Mouse (Mus musculus) embryonic facial prominence, embryonic 15.5 days (tissue): ENCODE results near the gene Aprt. TPM values are rescaled to one million over a fixed set of nuclear protein-coding genes. Genes with fewer than 3 reads are reported as not detected.

Experiments used
- ATAC-seq: fragments of 200-750 bp; cut with Nextera tagmentation; 2 replicates; pipeline ENCODE4 v1.8.0; 2017; ENCODE audit warnings: low read depth, moderate TSS enrichment; ENCODE audit not compliant: insufficient number of reproducible peaks, low FRiP score, low TSS enrichment
- H3K27ac ChIP-seq: fragments of 300-500 bp; sonication (generic); replicated peaks from 2 replicates; pipeline ENCODE4 v1.5.1; 2015; ENCODE audit warnings: mild to moderate bottlenecking, inconsistent platforms
- H3K27me3 ChIP-seq: fragments of 300-500 bp; sonication (generic); 2 replicates; pipeline ENCODE4 v1.6.1; 2015; ENCODE audit warnings: inconsistent platforms
- H3K36me3 ChIP-seq: fragments of 300-500 bp; sonication (generic); 2 replicates; pipeline ENCODE4 v1.6.1; 2015; ENCODE audit warnings: mild to moderate bottlenecking, inconsistent platforms
- H3K4me1 ChIP-seq: fragments of 300-500 bp; sonication (generic); 2 replicates; pipeline ENCODE4 v1.6.1; 2015; ENCODE audit warnings: inconsistent platforms
- H3K4me2 ChIP-seq: fragments of 300-500 bp; sonication (generic); replicated peaks from 2 replicates; pipeline ENCODE4 v1.6.1; 2015; ENCODE audit warnings: mild to moderate bottlenecking, inconsistent platforms
- H3K4me3 ChIP-seq: fragments of 300-500 bp; sonication (generic); replicated peaks from 2 replicates; pipeline ENCODE4 v1.5.1; 2015; ENCODE audit warnings: mild to moderate bottlenecking, inconsistent platforms
- H3K9ac ChIP-seq: fragments of 300-500 bp; sonication (generic); 2 replicates; pipeline ENCODE4 v1.6.1; 2015; ENCODE audit warnings: inconsistent platforms
- H3K9me3 ChIP-seq: fragments of 300-500 bp; sonication (generic); replicated peaks from 2 replicates; pipeline ENCODE4 v1.6.1; 2016; ENCODE audit warnings: inconsistent platforms
- WGBS: fragments of 180-500 bp; shearing (Covaris S2); methylation state at CpG from one replicate; pipeline ENCODE4 v1.1.7; 2015; 5-methylcytosine and 5-hydroxymethylcytosine counted together
- polyA plus RNA-seq: library from polyadenylated mRNA; unstranded; fragments of >200 nt; fragmentation: Nextera tagmentation; extraction: Ambion mirVana; gene quantifications from 2 replicates; pipeline ENCODE4 v1.2.1, GENCODE M21; 2015

Aprt gene
- 298 and 312 TPM in 2 replicates for polyA plus RNA-seq

DNA sequence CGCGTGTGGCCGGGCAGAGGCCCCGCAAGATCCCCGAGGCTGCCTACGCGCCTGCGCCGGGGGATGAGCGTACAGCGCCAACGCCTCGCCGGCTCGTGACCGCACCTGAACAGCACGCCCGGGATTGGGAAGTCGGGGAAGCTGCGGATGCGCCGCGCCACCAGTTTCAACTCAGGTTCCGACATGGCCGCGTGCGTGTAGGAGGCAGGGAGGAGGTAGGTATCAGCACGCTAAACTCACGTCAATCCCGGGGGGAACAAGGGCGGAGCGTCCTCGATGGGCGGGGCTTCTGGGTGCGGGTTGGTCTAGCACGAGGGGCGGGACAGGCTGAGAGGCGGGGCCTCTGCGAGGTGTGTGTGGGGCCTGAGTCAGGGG is at the start of gene Aprt:
Gene Aprt (minus strand): TSS at position 262 of the 375 bp plus-strand sequence.
- peak within 1 kb of the TSS; percentile 77 for H3K4me2 ChIP-seq
- peak within 1 kb of the TSS; percentile 71 for H3K4me3 ChIP-seq
- WGBS: under 1% methylated on average over 39 of the region's 39 CpGs
- peaks cover 27% of the 10 kb centered on the region for H3K36me3 ChIP-seq
- no peaks in the 10 kb centered on the region for H3K27me3 ChIP-seq
- H3K27ac ChIP-seq: peak within 1 kb of the TSS; percentile 75
- peaks cover 51% of the 10 kb centered on the region for H3K4me1 ChIP-seq
- peak; percentile 90 for ATAC-seq
- peak within 1 kb of the TSS; percentile 69 for H3K9ac ChIP-seq
- H3K9me3 ChIP-seq: no peaks in the 10 kb centered on the region

DNA sequence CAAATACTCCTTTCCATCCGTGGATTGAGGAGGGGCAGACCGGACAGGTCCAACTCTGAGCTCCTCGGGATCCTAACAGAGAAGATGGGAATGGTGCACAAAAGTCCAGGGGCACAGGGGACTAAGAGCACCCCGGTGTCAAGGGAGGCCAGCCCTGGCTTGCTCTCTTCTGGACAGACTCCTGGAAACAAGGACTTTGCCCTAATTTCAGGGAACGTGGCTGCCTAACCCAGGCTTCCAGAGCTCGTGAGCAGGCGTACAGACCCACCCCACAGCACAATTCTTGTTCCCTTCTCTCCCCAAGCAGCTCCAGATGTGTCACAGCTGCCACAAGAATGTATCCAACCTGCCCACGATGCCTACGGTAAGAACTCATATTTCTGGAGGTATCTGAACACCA is 49.1 kb upstream of the Aprt start:
- Histone ChIP-seq H3K9ac (no peak overlapping the region), H3K9me3 (no peaks in the 10 kb centered on the region), H3K4me1 (no peaks in the 10 kb centered on the region), H3K27me3 (0 out of 2 replicates have a peak, but pooled peaks cover 2% of the 10 kb centered on the region), H3K27ac (no peak overlapping the region), H3K4me3 (no peak overlapping the region), H3K36me3 (no peaks in the 10 kb centered on the region), H3K4me2 (no peak overlapping the region)
- WGBS: 52% methylated on average over 9 of the region's 9 CpGs
- ATAC-seq: no peak

DNA sequence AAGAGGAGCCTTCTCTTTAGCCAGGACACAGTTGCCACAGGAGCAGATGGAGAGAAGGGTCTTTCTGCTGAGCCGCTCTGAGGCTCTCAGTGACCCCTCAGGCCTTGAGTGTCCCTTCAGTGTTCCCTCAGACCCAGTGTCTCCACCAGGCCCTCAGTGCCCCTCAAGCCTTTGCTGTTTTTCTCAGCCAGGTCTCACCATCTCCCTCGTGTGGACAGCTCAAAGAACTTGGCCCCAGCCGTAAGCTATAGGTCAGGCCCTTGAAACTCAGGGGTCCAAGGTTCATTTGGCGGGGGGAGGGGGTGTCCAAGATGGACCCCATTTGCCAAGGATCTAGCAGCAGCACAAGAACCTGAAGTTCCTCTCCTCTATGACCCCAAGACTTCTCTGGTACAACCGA is 47.9 kb upstream of the Aprt start:
- peaks cover 3% of the 10 kb centered on the region; the same call in 1 of the 2 replicates for H3K4me1 ChIP-seq
- H3K27ac ChIP-seq: no peak overlapping the region
- H3K9me3 ChIP-seq: no peaks in the 10 kb centered on the region
- H3K36me3 ChIP-seq: no peaks in the 10 kb centered on the region
- ATAC-seq: no peak
- H3K4me2 ChIP-seq: no peak overlapping the region
- no peak overlapping the region for H3K4me3 ChIP-seq
- WGBS: 75% methylated on average over 5 of the region's 5 CpGs
- no peaks in the 10 kb centered on the region for H3K27me3 ChIP-seq
- no peak overlapping the region for H3K9ac ChIP-seq

DNA sequence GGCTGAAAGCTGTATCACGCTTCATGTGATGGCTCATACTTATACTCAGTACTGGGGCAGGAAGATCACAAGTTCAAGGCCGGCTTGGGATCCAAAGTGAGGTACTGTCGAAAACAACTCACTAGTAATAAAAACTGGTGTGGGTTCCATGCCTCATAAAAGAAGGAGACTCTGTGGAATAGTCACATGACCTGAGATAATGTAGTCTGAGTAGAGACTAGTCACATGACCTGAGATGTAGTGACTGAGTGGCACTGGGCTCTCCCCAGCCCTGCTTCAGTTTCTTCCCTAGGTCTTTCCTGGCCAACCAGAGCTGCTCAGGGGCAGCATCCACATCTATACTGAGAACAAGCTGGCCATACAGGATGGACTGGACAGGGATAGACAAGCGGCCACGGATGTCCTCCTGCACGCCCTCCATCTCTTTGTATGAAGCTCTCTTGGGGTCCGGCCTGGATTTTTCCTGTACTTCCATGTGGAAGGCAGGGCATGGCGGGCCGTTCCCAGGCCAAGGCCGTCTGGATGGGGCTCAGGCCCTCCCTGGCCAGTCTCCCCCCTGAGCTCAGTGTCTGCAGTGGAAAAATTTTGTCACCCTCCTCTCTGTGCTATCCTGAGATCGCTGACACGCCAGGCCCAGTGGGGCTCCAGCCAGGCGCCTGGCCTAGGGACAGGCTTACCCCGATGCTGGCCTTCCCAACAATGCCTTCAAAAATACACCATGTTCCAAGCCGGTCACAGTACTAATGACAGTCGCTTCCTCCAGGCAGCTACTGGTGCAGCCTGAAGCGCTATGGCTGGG is 47.3 kb upstream of the Aprt start:
- peaks cover 6% of the 10 kb centered on the region; the same call in 1 of the 2 replicates for H3K4me1 ChIP-seq
- H3K27me3 ChIP-seq: no peaks in the 10 kb centered on the region
- H3K36me3 ChIP-seq: no peaks in the 10 kb centered on the region
- no peak for ATAC-seq
- no peak overlapping the region for H3K4me3 ChIP-seq
- H3K27ac ChIP-seq: no peak overlapping the region
- no peak overlapping the region for H3K4me2 ChIP-seq
- WGBS: 90% methylated on average over 17 of the region's 17 CpGs
- H3K9me3 ChIP-seq: no peaks in the 10 kb centered on the region
- no peak overlapping the region for H3K9ac ChIP-seq

DNA sequence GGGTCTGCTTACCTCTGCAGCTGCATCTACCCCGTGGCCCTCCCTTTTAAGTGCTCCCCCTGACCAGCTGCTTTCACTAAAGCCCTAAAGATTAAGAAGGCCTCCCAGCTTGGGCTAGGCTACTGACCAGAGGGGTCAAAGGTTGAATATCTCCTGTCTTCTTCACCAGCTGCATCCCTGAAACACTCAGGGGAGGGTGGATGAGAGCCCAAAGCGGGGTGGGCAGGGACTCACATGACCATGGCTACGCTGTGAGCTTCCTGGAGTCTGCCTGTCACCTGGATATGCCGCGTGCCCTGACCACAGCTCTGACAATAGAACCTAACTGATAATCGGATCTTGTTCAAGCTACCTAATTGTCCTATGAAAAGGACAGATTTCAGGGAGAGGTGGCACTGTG is 46.0 kb upstream of the Aprt start, which contains the start of gene Pabpn1l:
Gene Pabpn1l (minus strand): TSS at position 13 of the 400 bp plus-strand sequence.
- Histone ChIP-seq H3K9ac (no peak within 1 kb of the TSS), H3K9me3 (no peaks in the 10 kb centered on the region), H3K27me3 (no peaks in the 10 kb centered on the region), H3K27ac (no peak within 1 kb of the TSS), H3K4me3 (no peak within 1 kb of the TSS), H3K4me1 (peaks cover 10% of the 10 kb centered on the region), H3K4me2 (no peak within 1 kb of the TSS), H3K36me3 (no peaks in the 10 kb centered on the region)
- ATAC-seq: no peak
- 56% methylated on average over 6 of the region's 6 CpGs for WGBS

DNA sequence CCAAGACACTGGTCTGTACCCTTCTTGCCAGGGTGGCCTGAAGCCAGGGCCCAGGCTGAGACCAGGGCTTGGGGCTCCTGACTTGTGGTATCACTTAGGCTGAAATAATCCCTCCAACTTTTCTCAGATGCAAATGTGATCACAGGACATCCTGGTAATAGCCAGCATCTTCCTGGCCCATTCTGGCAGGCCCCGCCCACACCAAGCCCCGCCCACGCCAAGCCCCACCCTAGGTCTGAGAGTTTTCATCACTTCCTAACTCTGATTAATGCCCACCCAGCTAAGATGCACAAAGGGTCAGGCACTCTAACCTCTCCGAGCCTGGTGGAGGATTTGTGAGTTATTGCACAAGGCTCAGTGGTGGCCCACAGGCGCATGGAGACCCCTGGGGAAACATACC is 43.7 kb upstream of the Aprt start:
- H3K27me3 ChIP-seq: no peaks in the 10 kb centered on the region
- no peak overlapping the region for H3K4me3 ChIP-seq
- H3K4me1 ChIP-seq: peaks cover 21% of the 10 kb centered on the region
- ATAC-seq: no peak
- no peak overlapping the region for H3K9ac ChIP-seq
- H3K9me3 ChIP-seq: no peaks in the 10 kb centered on the region
- no peak overlapping the region for H3K4me2 ChIP-seq
- no peak overlapping the region for H3K27ac ChIP-seq
- no peaks in the 10 kb centered on the region for H3K36me3 ChIP-seq
- 28% methylated on average over 5 of the region's 5 CpGs for WGBS

DNA sequence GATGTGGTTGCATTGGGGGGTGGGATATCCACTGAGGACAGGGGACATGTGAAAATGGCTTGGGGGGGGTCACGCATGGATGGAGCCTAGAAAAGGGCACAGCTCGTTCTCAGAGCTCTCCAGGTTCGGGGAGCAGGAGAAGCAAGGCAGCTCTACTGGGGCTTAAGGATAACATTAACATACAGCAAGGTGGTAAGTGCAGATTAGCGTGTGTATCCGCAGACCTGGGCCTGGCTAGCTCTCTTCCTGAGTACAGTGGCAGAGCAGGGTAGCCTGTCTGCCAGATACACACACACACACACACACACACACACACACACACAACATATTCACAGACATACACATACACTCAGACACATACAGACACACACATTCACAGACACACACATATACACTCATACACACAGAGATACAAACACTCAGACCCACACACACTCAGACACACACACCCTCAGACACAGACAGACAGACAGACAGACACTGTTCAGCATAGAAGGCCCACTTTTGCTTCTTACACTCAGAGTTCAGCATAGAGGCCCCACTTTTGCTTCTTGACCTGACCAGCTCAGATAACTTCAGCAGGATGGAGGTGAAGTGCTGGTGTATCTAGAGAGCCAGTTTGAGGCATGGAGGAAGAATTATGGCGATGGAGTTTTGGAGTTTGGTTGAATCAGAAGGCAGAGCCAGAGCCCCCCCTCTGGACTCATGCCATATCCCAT is 42.1 kb upstream of the Aprt start:
- Histone ChIP-seq H3K4me3 (no peak overlapping the region), H3K36me3 (0 out of 2 replicates have a peak, but pooled peaks cover 6% of the 10 kb centered on the region), H3K27me3 (no peaks in the 10 kb centered on the region), H3K4me1 (peaks cover 21% of the 10 kb centered on the region), H3K27ac (no peak overlapping the region), H3K9me3 (no peaks in the 10 kb centered on the region), H3K4me2 (no peak overlapping the region), H3K9ac (no peak overlapping the region)
- ATAC-seq: no peak
- WGBS: 76% methylated on average over 6 of the region's 6 CpGs

DNA sequence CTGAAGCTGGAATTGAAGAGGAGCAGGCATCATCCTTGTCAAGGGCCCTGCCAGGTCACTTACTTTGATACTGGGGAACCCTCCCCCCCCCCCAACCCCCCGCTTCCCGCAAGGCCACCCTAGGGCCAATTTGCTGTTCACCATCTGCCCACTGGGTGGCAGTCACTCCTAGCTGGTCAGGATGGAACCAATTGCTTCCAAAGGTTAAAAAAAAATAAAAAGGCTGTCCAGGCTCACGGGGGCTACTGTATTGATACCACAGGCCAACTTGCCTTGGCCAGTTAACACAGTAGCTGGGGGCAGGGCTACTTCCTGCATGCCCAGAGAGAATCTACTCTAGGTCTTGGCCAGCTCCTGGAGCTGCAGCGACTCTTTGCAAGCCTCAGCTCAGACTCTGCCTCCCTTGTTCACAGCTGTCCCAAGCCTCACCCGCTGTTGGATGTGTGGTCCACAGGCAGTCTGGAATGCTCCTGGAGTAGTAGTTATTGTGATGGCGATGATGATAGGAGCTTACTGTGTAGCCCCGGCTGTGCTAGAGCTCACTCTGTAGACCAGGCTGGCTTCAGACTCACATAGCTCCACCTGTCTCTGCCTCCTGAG is 41.3 kb upstream of the Aprt start:
- no peak for ATAC-seq
- WGBS: 22% methylated on average over 5 of the region's 7 CpGs
- no peaks in the 10 kb centered on the region for H3K9me3 ChIP-seq

DNA sequence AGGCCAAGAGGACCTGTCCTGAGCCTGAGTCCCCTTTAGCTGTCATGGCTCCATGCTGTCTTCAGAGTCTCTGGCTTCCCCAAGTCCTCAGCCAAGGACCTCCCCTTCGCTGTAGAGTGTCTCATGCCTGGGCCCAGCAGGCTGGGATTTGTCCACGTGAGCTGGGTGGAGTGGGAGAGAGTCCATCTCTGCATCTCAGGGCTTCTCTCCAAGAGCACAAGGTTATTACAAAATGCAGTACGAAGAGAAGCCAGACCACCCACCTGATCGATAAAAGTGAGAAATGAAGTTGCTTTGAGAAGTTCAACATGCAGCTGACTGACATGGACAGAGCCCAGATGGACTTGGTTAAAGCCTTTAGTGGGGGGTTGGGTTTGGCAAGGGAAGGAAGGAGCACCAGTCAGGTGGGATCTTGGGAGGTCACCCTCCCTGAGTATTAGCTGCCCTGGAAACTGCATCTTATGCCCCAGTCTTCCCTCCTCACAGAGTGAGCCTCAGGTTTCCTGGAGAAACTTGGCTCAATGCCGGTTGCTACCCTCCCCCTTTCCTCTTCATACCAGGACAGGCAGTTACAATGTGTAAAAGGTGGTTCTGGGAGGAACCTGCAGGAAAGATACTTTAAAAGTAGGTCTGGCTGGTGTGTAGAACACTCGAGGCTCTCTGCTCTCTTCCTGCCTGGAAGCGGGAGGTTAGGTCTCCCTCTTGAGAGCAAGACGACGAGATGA is 39.6 kb upstream of the Aprt start:
- H3K4me3 ChIP-seq: no peak overlapping the region
- no peaks in the 10 kb centered on the region for H3K9me3 ChIP-seq
- H3K4me1 ChIP-seq: peaks cover 33% of the 10 kb centered on the region
- H3K4me2 ChIP-seq: no peak overlapping the region
- 51% methylated on average over 9 of the region's 9 CpGs for WGBS
- no peak for ATAC-seq
- no peak overlapping the region for H3K9ac ChIP-seq
- 0 out of 2 replicates have a peak, but pooled peaks cover 9% of the 10 kb centered on the region for H3K36me3 ChIP-seq
- H3K27me3 ChIP-seq: no peaks in the 10 kb centered on the region
- H3K27ac ChIP-seq: 0 out of 2 replicates have a peak overlapping the region, but pooled peaks have one; percentile 7

More for the DNA sequence above, 41.3 kb upstream of the Aprt start:
- Histone ChIP-seq H3K9ac (no peak overlapping the region), H3K27me3 (no peaks in the 10 kb centered on the region), H3K36me3 (0 out of 2 replicates have a peak, but pooled peaks cover 9% of the 10 kb centered on the region), H3K4me1 (peaks cover 21% of the 10 kb centered on the region), H3K4me2 (no peak overlapping the region), H3K4me3 (no peak overlapping the region), H3K27ac (no peak overlapping the region)

DNA sequence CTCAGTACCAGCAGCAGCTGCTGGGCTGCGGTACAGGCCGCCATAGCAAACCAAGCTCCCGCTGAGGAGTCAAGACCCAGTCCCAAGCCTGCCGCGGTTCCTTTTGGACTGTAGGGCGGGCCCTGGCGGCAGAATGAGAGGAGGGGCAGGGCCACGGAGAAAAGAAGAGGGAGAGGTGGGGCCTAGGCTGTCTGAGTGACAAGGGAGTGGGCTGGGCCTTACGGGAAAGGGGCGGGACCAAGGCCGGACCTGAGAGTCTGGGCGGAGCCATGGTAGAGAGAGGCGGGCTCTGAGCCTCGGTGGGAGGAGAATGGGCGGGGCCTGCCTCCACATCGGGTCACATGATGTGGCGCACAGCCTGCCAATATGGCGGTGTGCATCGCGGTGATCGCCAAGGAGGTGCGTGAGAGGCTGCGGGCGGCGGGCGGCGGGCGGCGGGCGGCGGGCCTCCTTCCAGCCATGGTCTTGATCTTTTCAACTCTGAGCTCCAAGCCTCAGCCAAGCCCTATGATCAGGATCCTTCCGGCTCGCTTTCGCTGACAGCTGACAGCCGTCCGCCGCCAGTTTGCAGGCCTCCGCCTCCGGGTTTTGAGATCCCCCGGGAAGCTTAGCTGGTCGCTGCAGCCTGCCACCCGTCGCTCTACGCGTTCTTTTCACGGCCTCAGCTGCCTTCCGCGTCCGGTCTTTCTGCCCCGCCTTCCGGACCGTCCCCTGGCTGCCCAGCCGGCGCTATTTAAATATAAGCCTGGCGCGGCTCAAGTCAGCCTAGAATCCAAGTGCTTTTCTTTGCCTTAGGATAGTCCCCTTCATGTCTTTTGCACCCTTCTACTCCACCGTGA is 34.8 kb upstream of the Aprt start, which contains the start of the genes Galns and Trappc2l:
Gene Galns (minus strand): TSS at position 169 of the 839 bp plus-strand sequence.
Gene Trappc2l (plus strand): TSS at position 346 of the 839 bp plus-strand sequence.
- peak within 1 kb of the TSS; percentile 75 for H3K4me3 ChIP-seq
- peak; percentile 98 for ATAC-seq
- H3K9ac ChIP-seq: peak within 1 kb of the TSS; percentile 72
- peak within 1 kb of the TSS; percentile 92 for H3K4me2 ChIP-seq
- under 1% methylated on average over 57 of the region's 57 CpGs for WGBS
- peaks cover 30% of the 10 kb centered on the region for H3K4me1 ChIP-seq
- H3K9me3 ChIP-seq: no peaks in the 10 kb centered on the region
- peak within 1 kb of the TSS; percentile 75 for H3K27ac ChIP-seq
- H3K27me3 ChIP-seq: no peaks in the 10 kb centered on the region
- 0 out of 2 replicates have a peak, but pooled peaks cover 9% of the 10 kb centered on the region for H3K36me3 ChIP-seq
